Mouse (Mus musculus) A20 (cell line): ENCODE results near the gene Nxph3.
A peak's percentile ranks its signal among the peaks of the same experiment; 100 is the strongest.
"Not testable (repeated sequence)": the region's sequence is repeated elsewhere in the genome, so short reads cannot be mapped to it uniquely, and the experiment has no call there.

ENCODE experiments used
- DNase-seq: peaks from one replicate; pipeline ENCODE4 v3.0.0-alpha.2; 2011; ENCODE audit warnings: low read depth, low spot score

Nxph3 gene

DNA sequence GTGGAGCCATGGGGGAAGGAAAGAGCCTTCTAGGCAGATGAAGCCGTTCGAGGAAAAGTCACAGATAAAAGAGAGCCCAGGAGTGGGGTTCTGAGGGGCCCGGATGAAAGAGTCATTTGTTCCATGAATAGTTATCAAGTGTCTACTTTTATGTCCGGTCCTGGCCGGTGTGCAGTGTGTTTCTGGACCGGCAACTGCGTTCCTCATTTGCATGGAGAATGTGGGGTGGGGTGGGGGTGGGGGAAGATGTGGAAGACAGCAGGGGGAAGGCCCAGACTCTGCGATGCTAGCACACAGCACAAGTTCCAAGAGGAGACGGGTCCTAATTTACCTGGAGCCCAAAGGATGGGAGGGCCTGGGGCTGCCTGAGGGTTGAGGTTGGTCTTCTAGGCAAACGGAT is 4.9 kb upstream of the Nxph3 start:
- no peak for DNase-seq

DNA sequence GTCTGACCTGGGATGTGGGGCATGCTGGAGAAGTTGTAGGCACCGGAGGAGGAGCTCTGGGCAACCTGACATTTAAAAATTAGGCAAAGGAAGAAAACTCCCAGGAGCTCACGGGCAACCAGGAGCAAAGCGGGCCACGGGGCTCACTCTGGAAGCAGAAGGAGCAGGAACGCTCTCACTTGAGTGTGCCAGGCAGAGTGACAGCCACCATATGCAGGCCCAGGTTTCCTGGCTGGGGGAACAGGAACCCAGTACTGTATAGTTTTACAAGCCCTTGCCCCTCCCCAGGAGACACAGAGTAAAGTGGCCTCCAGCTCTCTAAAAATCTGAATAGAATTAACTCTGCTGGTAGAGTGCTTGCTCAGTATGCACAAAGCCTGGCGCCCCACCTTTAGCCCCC is 2.8 kb upstream of the Nxph3 start:
- no peak for DNase-seq

DNA sequence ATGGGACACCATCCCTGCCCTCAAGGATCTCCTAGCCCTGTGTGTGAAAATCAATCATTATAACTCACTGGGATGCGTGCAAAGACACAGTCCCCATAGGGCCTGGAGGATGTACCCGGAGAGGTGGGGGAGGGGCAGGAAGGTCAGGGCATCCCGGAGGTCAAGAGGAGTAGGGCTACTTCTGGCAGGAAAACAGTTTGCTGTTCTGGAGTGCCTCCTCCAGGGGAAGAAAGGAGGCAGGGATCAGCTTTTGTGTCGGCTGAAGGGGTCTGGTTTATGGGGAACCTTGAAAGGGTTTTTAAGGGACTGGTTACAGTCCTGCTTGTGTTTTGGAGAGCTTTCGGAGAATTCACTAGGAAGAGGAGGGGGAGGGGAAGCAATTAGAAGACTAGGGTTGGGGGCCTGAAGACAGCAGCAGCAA is 2.1 kb upstream of the Nxph3 start:
- DNase-seq: no peak

GRCm38 (mm10) chr11:95515376-95516323 is 1.3 kb upstream of the Nxph3 start:
- no peak for DNase-seq

- DNase-seq: no peak
These were observed 691 bp downstream of the Nxph3 start for GRCm38 (mm10) chr11:95513461-95514297.

- no peak for DNase-seq
These were observed 2.0 kb downstream of the Nxph3 start for GRCm38 (mm10) chr11:95512383-95512782.

DNA sequence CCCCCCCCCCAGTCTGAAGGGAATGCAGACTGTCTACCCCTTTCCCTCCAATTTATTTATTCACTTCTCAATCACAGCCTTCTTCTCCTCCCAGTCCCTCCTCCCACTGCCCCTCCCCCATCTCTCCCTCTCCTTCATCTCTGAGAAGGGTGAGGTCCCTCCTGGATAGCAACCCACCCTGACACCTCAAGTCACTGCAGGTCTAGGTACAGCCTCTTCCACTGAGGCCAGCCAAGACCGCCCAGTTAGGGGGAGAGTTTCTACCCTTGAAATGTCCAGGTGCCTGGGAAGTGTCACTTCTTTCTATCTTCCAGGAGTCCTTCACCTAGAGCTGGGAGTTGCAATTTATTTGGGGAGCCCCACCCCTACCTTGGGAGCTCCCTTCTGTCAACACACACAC is 2.5 kb downstream of the Nxph3 start:
- DNase-seq: no peak

DNA sequence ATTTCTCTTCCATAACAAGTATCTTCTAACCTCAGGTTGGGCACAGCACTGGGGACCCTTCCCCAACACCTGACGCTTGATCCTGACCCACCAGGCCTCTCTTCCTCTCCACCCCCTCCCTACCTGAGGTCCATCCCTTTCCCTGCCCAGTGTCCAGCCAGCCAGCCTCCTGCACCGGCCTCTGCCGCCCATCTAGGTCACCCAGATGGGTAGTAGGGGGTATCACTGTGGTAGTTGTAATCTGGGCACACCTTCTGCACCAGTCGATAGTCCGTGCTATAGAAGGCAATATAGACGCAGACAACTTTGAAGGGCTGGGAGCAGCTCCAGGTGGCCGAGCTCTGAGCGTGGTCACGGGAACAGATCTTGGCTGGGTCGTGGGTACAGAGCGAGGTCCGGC is 3.7 kb downstream of the Nxph3 start:
- DNase-seq: no peak

DNA sequence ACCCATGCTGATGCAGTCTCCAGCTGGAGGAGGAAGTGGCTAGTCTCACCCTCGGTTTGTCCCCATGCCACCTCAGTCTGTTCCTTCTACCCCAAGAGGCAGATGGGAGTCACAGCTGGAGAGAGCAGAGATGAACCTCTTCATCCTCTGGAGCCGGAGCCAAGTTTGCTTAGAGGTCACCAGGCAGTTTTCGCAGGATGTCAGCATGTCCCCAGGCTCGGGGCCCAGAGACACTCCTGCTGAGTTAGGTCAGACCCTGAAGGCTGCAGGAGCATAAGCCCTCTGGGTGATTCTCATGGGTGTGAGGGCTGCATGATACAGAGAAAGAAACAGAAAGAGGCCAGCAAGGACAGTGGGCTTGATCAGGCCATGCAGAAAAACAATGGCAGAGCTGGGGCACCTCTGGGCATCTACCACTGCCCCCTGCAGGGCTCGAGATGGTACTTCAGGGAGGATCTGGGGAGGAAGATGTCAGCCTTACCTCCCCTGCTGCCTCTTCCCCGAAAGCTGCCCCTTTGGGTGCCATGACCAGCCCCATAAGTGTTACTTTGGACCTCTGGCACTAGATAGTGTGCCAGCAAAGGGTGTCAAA is 5.1 kb downstream of the Nxph3 start:
- peak; percentile 41 for DNase-seq

GRCm38 (mm10) chr11:95508211-95508926 is 6.0 kb downstream of the Nxph3 start:
- DNase-seq: no peak

DNA sequence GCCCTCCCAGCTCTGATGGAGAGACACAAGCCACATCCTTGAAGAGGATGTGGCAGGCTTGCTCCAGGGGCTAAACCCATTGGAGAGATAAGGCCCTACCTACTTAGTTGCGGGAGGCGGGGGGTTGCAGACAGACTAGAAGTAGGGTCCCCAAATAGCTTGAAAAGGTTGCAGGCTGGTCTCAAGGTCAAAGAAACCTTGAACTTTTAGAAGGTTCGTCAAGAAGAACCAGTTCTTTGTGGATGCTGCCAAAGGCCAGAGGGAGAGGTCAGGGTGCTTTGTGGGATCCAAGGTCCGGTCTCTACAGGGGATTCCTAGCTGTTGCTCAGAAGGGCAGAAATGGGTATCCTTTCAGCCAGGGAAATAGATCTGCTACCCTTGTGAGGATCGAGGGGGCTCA is 6.6 kb downstream of the Nxph3 start:
- DNase-seq: no peak

DNA sequence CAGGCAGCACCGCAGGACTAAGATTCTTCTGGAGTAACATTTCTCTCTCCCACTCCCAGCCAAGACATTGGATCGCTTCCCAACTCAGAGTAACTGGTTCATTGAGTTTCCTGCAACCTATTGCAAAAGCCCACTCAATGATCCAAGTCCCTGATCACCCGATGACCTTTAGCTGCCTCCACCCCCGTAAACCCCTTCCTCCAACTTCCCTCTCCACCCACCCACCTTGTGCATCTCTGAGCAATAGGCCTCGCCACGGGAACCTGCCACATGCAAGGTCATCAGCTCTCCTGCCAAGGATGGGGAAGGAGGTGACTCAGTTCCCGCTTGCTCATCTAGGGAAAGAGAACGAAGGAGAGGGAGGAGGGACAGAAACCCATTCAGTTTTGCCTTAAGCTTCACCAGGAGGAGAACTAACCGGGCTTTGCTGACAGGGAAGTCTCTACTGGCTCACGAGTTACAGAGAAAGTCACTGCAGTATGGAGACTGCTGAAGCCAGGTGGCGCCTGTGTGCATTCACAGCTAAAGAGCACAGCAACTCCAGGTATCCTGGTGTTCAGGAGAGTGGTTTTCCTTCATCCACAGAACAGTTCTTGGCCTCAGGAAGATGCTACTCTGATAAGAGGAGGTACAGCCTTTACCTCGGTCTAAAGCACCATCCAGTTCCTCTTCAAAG is 7.2 kb downstream of the Nxph3 start:
- no peak for DNase-seq

- no peak for DNase-seq
These were observed 10.1 kb downstream of the Nxph3 start for GRCm38 (mm10) chr11:95504271-95504731.

GRCm38 (mm10) chr11:95503581-95504180 is 10.7 kb downstream of the Nxph3 start:
- no peak for DNase-seq

- DNase-seq: not testable (repeated sequence)
These were observed 12.5 kb downstream of the Nxph3 start for GRCm38 (mm10) chr11:95501826-95502225.

DNA sequence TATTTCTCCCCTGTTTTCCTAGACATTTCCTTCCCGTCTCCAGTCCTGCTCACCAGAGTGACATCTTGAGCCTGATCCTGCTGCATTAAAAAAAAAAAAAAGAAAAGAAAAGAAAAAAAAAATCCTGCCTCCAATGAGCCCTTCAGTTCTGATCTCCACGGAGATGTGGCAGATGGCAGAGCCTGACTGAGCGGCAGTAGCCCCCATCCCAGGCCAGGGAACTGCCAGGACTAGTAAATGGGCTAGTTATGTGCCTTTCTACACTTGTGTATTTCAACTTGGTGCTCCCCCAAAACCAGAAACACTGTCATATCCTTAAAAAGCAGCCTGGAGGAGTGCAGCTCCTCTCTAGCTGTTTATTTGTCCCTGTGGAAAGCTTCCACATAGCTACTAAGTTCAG is 13.5 kb downstream of the Nxph3 start:
- DNase-seq: no peak

GRCm38 (mm10) chr11:95500412-95500811 is 14.0 kb downstream of the Nxph3 start:
- DNase-seq: no peak

DNA sequence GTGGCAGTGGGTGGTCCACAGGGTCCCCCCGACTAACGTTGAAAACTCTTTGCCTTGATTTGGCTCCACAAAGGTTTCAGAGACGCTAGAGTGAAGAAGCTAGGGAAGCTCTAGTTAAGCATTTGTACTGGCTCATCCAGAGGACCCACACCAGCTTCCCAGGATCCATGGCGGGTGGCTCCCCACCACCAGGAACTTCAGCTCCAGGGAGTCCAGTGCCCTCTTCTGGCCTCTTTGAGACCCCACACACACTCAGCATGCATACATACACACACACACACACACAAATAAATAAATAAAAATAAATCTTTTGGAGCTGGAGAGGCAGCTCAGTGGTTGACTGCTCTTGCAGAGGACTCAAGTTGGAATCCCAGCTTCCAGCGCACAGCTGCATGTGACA is 16.4 kb downstream of the Nxph3 start:
- no peak for DNase-seq

DNA sequence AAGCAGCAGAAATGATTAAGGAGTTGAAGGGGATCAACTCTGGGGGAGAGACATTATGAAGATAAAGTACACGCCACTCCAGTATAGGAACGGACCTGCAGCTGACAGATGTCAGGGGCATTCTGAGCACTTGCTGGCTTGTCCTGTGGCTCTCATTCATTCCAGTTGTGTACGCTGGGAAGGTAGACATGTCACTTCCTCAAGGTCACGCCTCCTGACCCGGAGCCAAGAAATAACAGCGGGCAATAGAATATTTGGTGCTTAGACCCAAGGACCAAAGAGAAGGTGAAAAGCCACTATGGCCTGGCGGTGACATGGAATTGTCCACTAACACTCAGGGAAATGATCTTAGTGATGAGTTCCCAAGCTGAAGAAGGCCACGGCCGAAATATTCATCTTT is 18.5 kb downstream of the Nxph3 start:
- no peak for DNase-seq

DNA sequence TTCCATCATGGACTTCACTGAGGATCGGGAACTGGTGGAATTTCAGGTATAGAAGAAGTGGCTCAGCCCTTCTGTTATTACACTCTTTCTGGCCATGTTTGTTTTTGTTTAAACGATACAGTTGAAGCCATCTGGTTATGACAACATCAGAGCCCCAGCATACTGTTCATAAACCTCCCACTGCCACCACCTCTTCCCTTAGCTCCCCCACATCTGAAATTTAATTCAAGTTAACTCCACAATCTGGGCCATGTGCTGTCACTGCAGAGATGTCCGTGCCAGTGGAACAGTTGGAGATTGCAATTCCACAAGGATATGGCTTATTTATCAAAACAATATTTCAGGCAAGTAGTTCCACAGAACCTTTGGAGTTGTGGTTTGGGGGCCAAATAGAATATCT is 20.0 kb downstream of the Nxph3 start:
- DNase-seq: no peak
